Mouse (Mus musculus) hindbrain, embryonic 10.5 days (tissue): ENCODE measurements around the gene Mllt6. TPM values are rescaled to one million over a fixed set of nuclear protein-coding genes. Genes with fewer than 3 reads are reported as not detected.

Experiments
- DNase-seq: peaks from one replicate; pipeline ENCODE4 v3.0.0-alpha.2; 2017; ENCODE audit warnings: low spot score
- H3K27ac ChIP-seq: fragments of 300-500 bp; sonication (generic); 2 replicates; pipeline ENCODE4 v1.5.1; 2016; ENCODE audit warnings: mild to moderate bottlenecking, moderate library complexity
- H3K27me3 ChIP-seq: fragments of 300-500 bp; sonication (generic); 2 replicates; pipeline ENCODE4 v1.6.1; 2016; ENCODE audit warnings: mild to moderate bottlenecking; ENCODE audit not compliant: poor library complexity, insufficient read depth, severe bottlenecking
- H3K36me3 ChIP-seq: fragments of 300-500 bp; sonication (generic); 2 replicates; pipeline ENCODE4 v1.6.1; 2016; ENCODE audit warnings: mild to moderate bottlenecking, moderate library complexity
- H3K4me1 ChIP-seq: fragments of 300-500 bp; sonication (generic); replicated peaks from 2 replicates; pipeline ENCODE4 v1.6.1; 2016; ENCODE audit warnings: mild to moderate bottlenecking
- H3K4me3 ChIP-seq: fragments of 300-500 bp; sonication (generic); 2 replicates; pipeline ENCODE4 v1.5.1; 2016; ENCODE audit warnings: mild to moderate bottlenecking, moderate library complexity
- H3K9me3 ChIP-seq: fragments of 300-500 bp; sonication (generic); 2 replicates; pipeline ENCODE4 v1.6.1; 2016; ENCODE audit warnings: mild to moderate bottlenecking, moderate library complexity
- WGBS: fragments of 180-500 bp; shearing (Covaris S2); methylation state at CpG from one replicate; pipeline ENCODE4 v1.1.7; 2016; 5-methylcytosine and 5-hydroxymethylcytosine counted together
- polyA plus RNA-seq: library from polyadenylated mRNA; unstranded; fragments of >200 nt; fragmentation: Nextera tagmentation; extraction: Ambion mirVana; gene quantifications from 2 replicates; pipeline ENCODE4 v1.2.1, GENCODE M21; 2016

Gene Mllt6
- polyA plus RNA-seq, 1 experiment from 2014 or later: 2.2 TPM

DNA sequence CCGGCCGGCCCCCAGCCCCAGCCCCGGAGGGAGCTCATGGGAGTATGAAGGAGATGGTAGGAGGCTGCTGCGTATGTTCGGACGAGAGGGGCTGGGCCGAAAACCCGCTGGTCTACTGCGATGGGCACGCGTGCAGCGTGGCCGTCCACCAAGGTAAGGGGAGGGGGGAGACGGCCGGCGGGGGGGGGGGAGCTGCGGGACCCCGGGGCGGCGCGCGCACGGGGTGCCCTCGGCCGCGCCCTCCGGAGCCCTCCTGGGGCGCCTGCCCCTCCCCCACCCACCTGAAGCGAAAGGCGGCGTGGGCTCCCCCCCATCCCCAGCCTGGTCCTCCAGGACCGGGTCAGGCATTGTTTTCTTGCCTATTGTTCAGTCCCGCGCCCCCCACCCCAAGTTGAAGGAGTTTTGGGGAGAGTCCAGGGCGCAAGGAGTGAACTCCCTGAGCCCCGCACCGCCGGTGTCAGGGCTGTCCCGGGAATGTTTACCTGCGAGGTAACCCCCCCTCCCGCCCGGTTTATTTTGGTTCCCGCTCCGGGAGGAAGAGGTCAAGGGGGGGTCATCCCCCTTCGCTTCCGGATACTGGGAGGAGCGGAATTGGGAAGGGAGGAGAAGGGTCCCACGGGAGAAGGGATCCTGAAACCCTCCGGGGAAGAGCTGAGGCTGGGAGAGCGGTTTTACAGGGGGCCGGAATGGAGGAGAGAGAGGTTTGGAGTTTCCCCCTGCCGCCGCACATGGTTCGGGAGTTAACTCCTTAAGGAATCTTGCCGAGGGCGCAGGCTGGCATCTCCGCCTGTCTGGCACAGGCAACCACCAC lies 519 bp downstream of the Mllt6 start:
- peak; percentile 72 for DNase-seq
- peaks cover 38% of the 10 kb centered on the region for H3K36me3 ChIP-seq
- under 1% methylated on average over 48 of the region's 57 CpGs for WGBS
- H3K27ac ChIP-seq: peak overlapping the region; percentile 98
- H3K27me3 ChIP-seq: peaks cover 36% of the 10 kb centered on the region
- peak overlapping the region; percentile 96 for H3K4me3 ChIP-seq
- no peaks in the 10 kb centered on the region; the same call in 1 of the 2 replicates for H3K9me3 ChIP-seq
- peaks cover 76% of the 10 kb centered on the region for H3K4me1 ChIP-seq

DNA sequence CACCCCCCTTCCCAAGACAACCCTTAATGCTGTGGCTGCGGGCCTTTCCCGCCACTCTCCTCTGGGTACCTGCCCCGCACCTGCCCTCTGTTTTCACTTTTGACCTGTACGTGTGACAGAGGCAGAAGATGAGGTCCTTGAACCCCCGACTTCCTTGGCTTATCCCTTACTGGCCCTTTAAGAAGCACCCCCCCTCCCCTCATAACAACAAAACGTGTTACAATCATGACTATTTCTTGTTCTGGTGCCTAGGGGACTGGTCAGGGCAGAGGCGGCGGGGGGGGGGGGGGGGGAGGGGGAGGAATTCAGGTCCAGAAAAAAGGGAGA lies 1.1 kb downstream of the Mllt6 start:
- Histone ChIP-seq H3K4me3 (peak overlapping the region; percentile 96), H3K27ac (peak overlapping the region; percentile 98), H3K27me3 (peaks cover 33% of the 10 kb centered on the region), H3K4me1 (peaks cover 78% of the 10 kb centered on the region), H3K9me3 (no peaks in the 10 kb centered on the region; the same call in 1 of the 2 replicates), H3K36me3 (peaks cover 44% of the 10 kb centered on the region)
- no peak for DNase-seq
- WGBS: 1% methylated on average over 7 of the region's 8 CpGs

GRCm38 (mm10) chr11:97664771-97665240 lies 1.6 kb downstream of the Mllt6 start:
- Histone ChIP-seq H3K27ac (peak overlapping the region; percentile 98; the same call in 1 of the 2 replicates), H3K4me3 (peak overlapping the region; percentile 96), H3K4me1 (peaks cover 78% of the 10 kb centered on the region), H3K27me3 (peaks cover 28% of the 10 kb centered on the region), H3K9me3 (no peaks in the 10 kb centered on the region; the same call in 1 of the 2 replicates), H3K36me3 (peaks cover 49% of the 10 kb centered on the region)
- 32% methylated on average over 6 of the region's 6 CpGs for WGBS
- DNase-seq: no peak

DNA sequence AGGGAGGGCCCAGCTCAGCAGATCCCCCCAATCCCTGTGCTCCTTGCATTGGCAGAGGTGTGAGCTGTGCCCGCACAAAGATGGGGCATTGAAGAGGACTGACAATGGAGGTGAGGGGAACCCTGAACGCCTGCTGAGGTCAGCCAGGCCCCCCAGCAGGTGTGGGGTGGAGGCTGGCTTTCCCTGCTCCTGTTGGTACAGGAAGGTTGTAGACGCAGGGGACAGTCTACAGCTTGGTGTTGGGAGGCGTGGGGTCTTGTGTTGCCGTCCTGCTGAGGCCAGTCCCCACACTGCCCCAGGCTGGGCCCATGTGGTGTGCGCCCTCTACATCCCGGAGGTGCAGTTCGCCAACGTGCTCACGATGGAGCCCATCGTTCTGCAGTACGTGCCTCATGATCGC lies 2.2 kb downstream of the Mllt6 start:
- Histone ChIP-seq H3K36me3 (peaks cover 55% of the 10 kb centered on the region), H3K27ac (no peak overlapping the region), H3K27me3 (peaks cover 26% of the 10 kb centered on the region), H3K4me1 (peaks cover 79% of the 10 kb centered on the region), H3K4me3 (peak overlapping the region; percentile 96), H3K9me3 (no peaks in the 10 kb centered on the region; the same call in 1 of the 2 replicates)
- WGBS: 88% methylated on average over 13 of the region's 13 CpGs
- no peak for DNase-seq

DNA sequence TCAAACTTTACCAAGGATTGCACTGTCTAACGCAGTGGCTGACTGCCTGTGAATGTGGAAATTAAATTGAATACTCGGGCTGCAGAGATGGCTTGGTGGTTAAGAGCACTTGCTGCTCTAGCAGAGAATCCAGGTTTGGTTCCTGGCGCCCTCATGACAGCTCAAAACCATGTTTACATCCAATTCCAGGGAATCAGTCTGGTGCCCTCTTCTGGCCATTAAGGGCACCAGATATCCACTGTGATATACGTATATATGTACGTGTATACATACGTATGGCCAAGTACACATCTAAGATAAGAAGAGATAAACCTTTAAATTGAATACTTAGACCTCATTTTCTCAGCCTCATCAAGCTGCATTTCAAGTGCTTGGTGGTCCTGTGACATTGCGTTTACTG lies 3.0 kb downstream of the Mllt6 start:
- Histone ChIP-seq H3K9me3 (no peaks in the 10 kb centered on the region; the same call in 1 of the 2 replicates), H3K4me3 (no peak overlapping the region), H3K27me3 (peaks cover 18% of the 10 kb centered on the region), H3K36me3 (peaks cover 63% of the 10 kb centered on the region), H3K4me1 (peaks cover 79% of the 10 kb centered on the region), H3K27ac (no peak overlapping the region)
- WGBS: 92% methylated on average over 7 of the region's 7 CpGs
- no peak for DNase-seq

GRCm38 (mm10) chr11:97666794-97667193 lies 3.6 kb downstream of the Mllt6 start:
- Histone ChIP-seq H3K27ac (no peak overlapping the region), H3K36me3 (peaks cover 69% of the 10 kb centered on the region), H3K4me3 (peak overlapping the region; percentile 9; the same call in 1 of the 2 replicates), H3K9me3 (no peaks in the 10 kb centered on the region; the same call in 1 of the 2 replicates), H3K27me3 (peaks cover 12% of the 10 kb centered on the region), H3K4me1 (peaks cover 75% of the 10 kb centered on the region)
- 94% methylated on average over 15 of the region's 15 CpGs for WGBS
- DNase-seq: no peak

DNA sequence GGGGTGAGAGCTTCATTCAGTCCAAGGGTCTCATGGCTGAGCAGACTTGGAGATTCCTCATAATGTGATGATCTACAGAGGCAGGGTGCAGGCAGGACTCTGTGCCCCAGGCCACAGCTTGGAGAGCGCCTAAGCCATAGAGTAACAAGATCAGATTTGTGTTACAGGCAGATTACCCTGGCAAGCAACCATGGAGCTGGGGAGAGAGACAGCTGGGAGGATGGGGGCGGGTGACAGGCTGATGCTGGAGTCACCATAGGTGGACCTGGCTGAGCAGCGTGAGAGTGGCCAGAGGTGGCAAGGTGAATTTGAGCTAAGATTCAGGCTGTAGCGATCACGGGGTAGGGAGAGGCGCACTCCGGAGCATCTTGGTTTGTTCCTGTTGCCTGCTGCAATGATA lies 4.9 kb downstream of the Mllt6 start:
- no peaks in the 10 kb centered on the region; the same call in 1 of the 2 replicates for H3K9me3 ChIP-seq
- no peak for DNase-seq
- H3K36me3 ChIP-seq: peaks cover 82% of the 10 kb centered on the region
- H3K27ac ChIP-seq: no peak overlapping the region
- 89% methylated on average over 7 of the region's 7 CpGs for whole genome bisulfite sequencing
- 0 out of 2 replicates have a peak overlapping the region, but pooled peaks have one; percentile 9 for H3K4me3 ChIP-seq
- H3K27me3 ChIP-seq: 0 out of 2 replicates have a peak, but pooled peaks cover 2% of the 10 kb centered on the region
- H3K4me1 ChIP-seq: peaks cover 65% of the 10 kb centered on the region

DNA sequence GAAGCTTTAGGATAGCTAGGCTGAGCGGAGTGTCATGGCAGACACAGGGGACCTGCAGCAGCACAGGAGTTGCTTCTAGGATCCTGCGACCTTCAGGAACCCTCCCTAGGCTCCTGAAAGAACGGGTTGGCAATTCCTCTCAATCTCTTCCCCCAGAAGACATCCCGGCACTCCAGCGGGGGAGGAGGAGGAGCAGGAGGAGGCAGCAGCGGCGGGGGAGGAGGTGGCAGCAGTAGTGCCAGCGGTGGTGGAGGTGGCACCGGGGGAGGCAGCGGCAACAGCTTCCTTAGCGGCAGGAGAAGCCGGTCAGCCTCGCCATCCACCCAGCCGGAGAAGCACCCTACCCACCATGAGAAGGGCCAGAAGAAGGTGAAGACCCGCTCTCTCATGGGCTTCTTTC lies 6.1 kb downstream of the Mllt6 start:
- peak overlapping the region; percentile 53 for H3K27ac ChIP-seq

DNA sequence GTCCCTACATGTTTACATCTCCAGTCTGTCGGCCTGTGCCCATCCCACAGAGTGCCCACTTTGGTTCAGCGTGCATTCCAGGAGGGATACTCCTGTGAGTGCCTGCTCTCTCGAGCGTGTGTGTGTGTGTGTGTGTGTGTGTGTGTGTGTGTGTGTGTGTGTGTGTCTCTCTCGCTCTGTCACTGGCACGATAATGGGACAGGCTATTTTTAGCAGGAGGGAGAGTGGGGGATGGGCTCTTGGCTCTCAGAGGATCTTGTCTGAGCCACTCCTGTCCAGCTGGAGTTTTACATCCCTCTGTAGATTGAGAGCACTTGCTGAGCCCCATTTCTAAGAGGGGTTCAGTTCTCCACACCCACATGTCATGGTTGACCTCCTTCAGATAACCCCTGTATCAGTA lies 6.6 kb downstream of the Mllt6 start:
- H3K9me3 ChIP-seq: no peaks in the 10 kb centered on the region; the same call in 1 of the 2 replicates
- no peak for DNase-seq
- WGBS: 48% methylated on average over 6 of the region's 6 CpGs
- H3K4me3 ChIP-seq: no peak overlapping the region
- peaks cover 55% of the 10 kb centered on the region for H3K4me1 ChIP-seq
- H3K36me3 ChIP-seq: peaks cover 99% of the 10 kb centered on the region
- H3K27ac ChIP-seq: no peak overlapping the region; the same call in 1 of the 2 replicates
- H3K27me3 ChIP-seq: 0 out of 2 replicates have a peak, but pooled peaks cover 2% of the 10 kb centered on the region

More for the DNA sequence above, 6.1 kb downstream of the Mllt6 start:
- Histone ChIP-seq H3K27me3 (0 out of 2 replicates have a peak, but pooled peaks cover 2% of the 10 kb centered on the region), H3K36me3 (peaks cover 93% of the 10 kb centered on the region), H3K4me1 (peaks cover 61% of the 10 kb centered on the region), H3K9me3 (no peaks in the 10 kb centered on the region; the same call in 1 of the 2 replicates), H3K4me3 (peak overlapping the region; percentile 4; the same call in 1 of the 2 replicates)
- no peak for DNase-seq
- 57% methylated on average over 15 of the region's 15 CpGs for WGBS

- Histone ChIP-seq H3K9me3 (no peaks in the 10 kb centered on the region; the same call in 1 of the 2 replicates), H3K4me3 (no peak overlapping the region), H3K27ac (peak overlapping the region; percentile 16; the same call in 1 of the 2 replicates), H3K4me1 (peaks cover 49% of the 10 kb centered on the region), H3K27me3 (0 out of 2 replicates have a peak, but pooled peaks cover 2% of the 10 kb centered on the region), H3K36me3 (peaks cover 100% of the 10 kb centered on the region)
- WGBS: 66% methylated on average over 13 of the region's 13 CpGs
- DNase-seq: no peak
These were observed 7.3 kb downstream of the Mllt6 start for GRCm38 (mm10) chr11:97670234-97671176.

DNA sequence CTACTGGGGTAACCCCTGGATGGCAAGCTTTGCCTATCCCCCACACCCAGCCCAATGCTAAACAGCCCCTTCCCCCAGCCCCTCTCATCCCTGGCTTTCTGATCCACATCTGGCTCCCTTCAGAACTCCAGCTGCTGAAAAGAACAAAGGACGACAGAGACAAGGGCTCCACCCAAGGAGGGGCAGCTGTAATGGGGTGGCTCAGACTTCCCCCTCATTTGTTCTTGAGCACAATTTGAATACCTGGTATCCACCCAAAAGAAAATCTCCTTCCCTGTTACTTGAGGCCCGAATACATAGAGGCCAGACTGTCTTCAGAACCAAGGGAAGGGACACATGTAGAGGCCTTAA lies 7.9 kb downstream of the Mllt6 start:
- DNase-seq: no peak
- 48% methylated on average over 2 of the region's 2 CpGs for WGBS
- Histone ChIP-seq H3K4me1 (peaks cover 50% of the 10 kb centered on the region), H3K36me3 (peaks cover 100% of the 10 kb centered on the region), H3K27ac (peak overlapping the region; percentile 16; the same call in 1 of the 2 replicates), H3K4me3 (no peak overlapping the region), H3K27me3 (0 out of 2 replicates have a peak, but pooled peaks cover 2% of the 10 kb centered on the region), H3K9me3 (no peaks in the 10 kb centered on the region)

- H3K9me3 ChIP-seq: no peaks in the 10 kb centered on the region
These were observed 9.9 kb downstream of the Mllt6 start for GRCm38 (mm10) chr11:97673148-97673547.

More at GRCm38 (mm10) chr11:97673148-97673547, 9.9 kb downstream of the Mllt6 start:
- Histone ChIP-seq H3K36me3 (peaks cover 100% of the 10 kb centered on the region), H3K27me3 (0 out of 2 replicates have a peak, but pooled peaks cover 2% of the 10 kb centered on the region), H3K4me1 (peaks cover 60% of the 10 kb centered on the region), H3K27ac (no peak overlapping the region), H3K4me3 (no peak overlapping the region)
- WGBS: 80% methylated on average over 11 of the region's 11 CpGs
- no peak for DNase-seq
